Mouse (Mus musculus) adrenal gland, adult 8-10 months (tissue): ENCODE results near the gene Ppm1l. TPM values are rescaled to one million over a fixed set of nuclear protein-coding genes. Genes with fewer than 3 reads are reported as not detected.

Experiments used
- DNase-seq: peaks from one replicate; pipeline ENCODE4 v3.0.0; 2022
- total RNA-seq, 4 experiments: library from RNA; stranded (reverse); gene quantifications; 2 replicates each; pipeline ENCODE4 v1.2.4; 2022

Ppm1l gene
- total RNA-seq, 4 experiments from 2014 or later, result 15.4 to 22.2 (median 19.6) TPM

GRCm38 (mm10) chr3:69340486-69340885 is 23.8 kb downstream of the Ppm1l start:
- DNase-seq, result no peak

GRCm38 (mm10) chr3:69340971-69341370 is 24.3 kb downstream of the Ppm1l start:
- no peak for DNase-seq

GRCm38 (mm10) chr3:69341514-69341913 is 24.9 kb downstream of the Ppm1l start:
- no peak for DNase-seq

GRCm38 (mm10) chr3:69342247-69342921 is 25.7 kb downstream of the Ppm1l start:
- no peak for DNase-seq

GRCm38 (mm10) chr3:69343124-69343523 is 26.5 kb downstream of the Ppm1l start:
- DNase-seq, result no peak

- no peak for DNase-seq
Observed at GRCm38 (mm10) chr3:69346514-69346913, 29.9 kb downstream of the Ppm1l start.

- DNase-seq, result no peak
Observed at GRCm38 (mm10) chr3:69348197-69348920, 31.7 kb downstream of the Ppm1l start.

- DNase-seq, result no peak
Observed at GRCm38 (mm10) chr3:69348921-69349237, 32.2 kb downstream of the Ppm1l start.

- no peak for DNase-seq
Observed at GRCm38 (mm10) chr3:69349973-69350372, 33.3 kb downstream of the Ppm1l start.

- no peak for DNase-seq
Observed at GRCm38 (mm10) chr3:69352194-69352593, 35.5 kb downstream of the Ppm1l start.

- no peak for DNase-seq
Observed at GRCm38 (mm10) chr3:69354681-69355080, 38.0 kb downstream of the Ppm1l start.

- no peak for DNase-seq
Observed at GRCm38 (mm10) chr3:69356078-69356665, 39.5 kb downstream of the Ppm1l start.

- no peak for DNase-seq
Observed at GRCm38 (mm10) chr3:69356781-69357180, 40.1 kb downstream of the Ppm1l start.

- no peak for DNase-seq
Observed at GRCm38 (mm10) chr3:69357897-69358619, 41.4 kb downstream of the Ppm1l start.

GRCm38 (mm10) chr3:69358620-69358964 is 41.9 kb downstream of the Ppm1l start:
- no peak for DNase-seq

- no peak for DNase-seq
Observed at GRCm38 (mm10) chr3:69360263-69360895, 43.7 kb downstream of the Ppm1l start.

GRCm38 (mm10) chr3:69361487-69362349 is 45.1 kb downstream of the Ppm1l start:
- DNase-seq, result no peak

GRCm38 (mm10) chr3:69362350-69362790 is 45.7 kb downstream of the Ppm1l start:
- no peak for DNase-seq

- no peak for DNase-seq
Observed at GRCm38 (mm10) chr3:69362906-69363305, 46.2 kb downstream of the Ppm1l start.

GRCm38 (mm10) chr3:69364151-69364550 is 47.5 kb downstream of the Ppm1l start:
- no peak for DNase-seq

- no peak for DNase-seq
Observed at GRCm38 (mm10) chr3:69367916-69368315, 51.3 kb downstream of the Ppm1l start.

GRCm38 (mm10) chr3:69372731-69373130 is 56.1 kb downstream of the Ppm1l start:
- no peak for DNase-seq
